Mouse (Mus musculus) heart, postnatal 36 days (tissue): Measurements from ENCODE around the gene Il1rl1. TPM values are rescaled to one million over a fixed set of nuclear protein-coding genes. Genes with fewer than 3 reads are reported as not detected.

Source experiments
- total RNA-seq, 2 experiments: library from RNA; stranded (reverse); gene quantifications; 2 replicates each; pipeline ENCODE4 v1.2.3; 2021

The Il1rl1 gene
- total RNA-seq, 2 experiments from 2014 or later: 0.80 to 0.87 TPM

Other genes with a start within 250 kb of the Il1rl1 start
- 1 to 10 TPM; 5.3 to 6.4 TPM for gene Il1r1, start 204.5 kb upstream of the Il1rl1 start, total RNA-seq
- gene Il1rl2, start 105.0 kb upstream of the Il1rl1 start, total RNA-seq: 1 to 10 TPM; 1.8 to 2.4 TPM
- 1 to 10 TPM in 1 of 2 experiments, under 1 TPM in 1; 0.81 to 1.3 TPM for gene Il18r1, start 36.0 kb downstream of the Il1rl1 start, total RNA-seq
- gene Il18rap, start 85.8 kb downstream of the Il1rl1 start, total RNA-seq: not detected
- gene Slc9a4, start 150.5 kb downstream of the Il1rl1 start, total RNA-seq: under 1 TPM; 0.14 to 0.19 TPM